Mouse (Mus musculus): ENCODE results near the gene Icos. TPM values are rescaled to one million over a fixed set of nuclear protein-coding genes. Genes with fewer than 3 reads are reported as not detected.

Gene Icos
- polyA plus RNA-seq, 1 experiment = 0.94 TPM

- H3K27ac ChIP-seq (ENCODE audit: insufficient read depth, low read depth, low read length) = no peak overlapping the region
- H3K4me3 ChIP-seq (ENCODE audit: insufficient read depth, low read length) = no peak overlapping the region
- peaks cover 9% of the 10 kb centered on the region for H3K4me1 ChIP-seq (ENCODE audit: control insufficient read depth, insufficient read depth, low read length)
- TF ChIP-seq CTCF (IDR thresholded peaks at IDR 0.05; ENCODE audit: low read depth, low read length) (no peak), POLR2A (IDR thresholded peaks at IDR 0.05; ENCODE audit: borderline replicate concordance, low read depth, low read length) (no peak)
Measured at GRCm38 (mm10) chr1:60959246-60959645, 18.5 kb upstream of the Icos start.

- H3K4me1 ChIP-seq (ENCODE audit: control insufficient read depth, insufficient read depth, low read length) = peaks cover 7% of the 10 kb centered on the region
- peak overlapping the region; percentile 35 for H3K4me3 ChIP-seq (ENCODE audit: insufficient read depth, low read length)
- TF ChIP-seq CTCF (IDR thresholded peaks at IDR 0.05; ENCODE audit: low read depth, low read length) (no peak), POLR2A (IDR thresholded peaks at IDR 0.05; ENCODE audit: borderline replicate concordance, low read depth, low read length) (no peak)
- H3K27ac ChIP-seq (ENCODE audit: insufficient read depth, low read depth, low read length) = peak overlapping the region; percentile 76
Measured at GRCm38 (mm10) chr1:60960451-60960850, 17.3 kb upstream of the Icos start.

GRCm38 (mm10) chr1:60961080-60961479 lies 16.6 kb upstream of the Icos start:
- no peak for TF ChIP-seq POLR2A (IDR thresholded peaks at IDR 0.05; ENCODE audit: borderline replicate concordance, low read depth, low read length)
- no peak for TF ChIP-seq CTCF (IDR thresholded peaks at IDR 0.05; ENCODE audit: low read depth, low read length)
- H3K4me3 ChIP-seq (ENCODE audit: insufficient read depth, low read length) = peak overlapping the region; percentile 19; the same call in 1 of the 2 replicates
- H3K27ac ChIP-seq (ENCODE audit: insufficient read depth, low read depth, low read length) = peak overlapping the region; percentile 76
- H3K4me1 ChIP-seq (ENCODE audit: control insufficient read depth, insufficient read depth, low read length) = peaks cover 7% of the 10 kb centered on the region

GRCm38 (mm10) chr1:60962095-60962494 lies 15.6 kb upstream of the Icos start:
- no peak for TF ChIP-seq POLR2A (IDR thresholded peaks at IDR 0.05; ENCODE audit: borderline replicate concordance, low read depth, low read length)
- TF ChIP-seq CTCF (IDR thresholded peaks at IDR 0.05; ENCODE audit: low read depth, low read length) = 0 out of 2 replicates have a peak, but pooled peaks have one; percentile 21
- H3K27ac ChIP-seq (ENCODE audit: insufficient read depth, low read depth, low read length) = no peak overlapping the region
- H3K4me3 ChIP-seq (ENCODE audit: insufficient read depth, low read length) = no peak overlapping the region
- peaks cover 7% of the 10 kb centered on the region for H3K4me1 ChIP-seq (ENCODE audit: control insufficient read depth, insufficient read depth, low read length)

GRCm38 (mm10) chr1:60967521-60967920 lies 10.2 kb upstream of the Icos start:
- TF ChIP-seq CTCF (IDR thresholded peaks at IDR 0.05; ENCODE audit: low read depth, low read length) (no peak), POLR2A (IDR thresholded peaks at IDR 0.05; ENCODE audit: borderline replicate concordance, low read depth, low read length) (no peak)
- Histone ChIP-seq H3K4me1 (ENCODE audit: control insufficient read depth, insufficient read depth, low read length) (no peaks in the 10 kb centered on the region), H3K4me3 (ENCODE audit: insufficient read depth, low read length) (no peak overlapping the region), H3K27ac (ENCODE audit: insufficient read depth, low read depth, low read length) (no peak overlapping the region)

- TF ChIP-seq CTCF (IDR thresholded peaks at IDR 0.05; ENCODE audit: low read depth, low read length) (no peak), POLR2A (IDR thresholded peaks at IDR 0.05; ENCODE audit: borderline replicate concordance, low read depth, low read length) (no peak)
- no peak overlapping the region for H3K4me3 ChIP-seq (ENCODE audit: insufficient read depth, low read length)
- no peak overlapping the region for H3K27ac ChIP-seq (ENCODE audit: insufficient read depth, low read depth, low read length)
- H3K4me1 ChIP-seq (ENCODE audit: control insufficient read depth, insufficient read depth, low read length) = peaks cover 17% of the 10 kb centered on the region
Measured at GRCm38 (mm10) chr1:60970846-60971245, 6.9 kb upstream of the Icos start.

- Histone ChIP-seq H3K4me1 (ENCODE audit: control insufficient read depth, insufficient read depth, low read length) (peaks cover 20% of the 10 kb centered on the region), H3K27ac (ENCODE audit: insufficient read depth, low read depth, low read length) (peak overlapping the region; percentile 29), H3K4me3 (ENCODE audit: insufficient read depth, low read length) (no peak overlapping the region)
- TF ChIP-seq POLR2A (IDR thresholded peaks at IDR 0.05; ENCODE audit: borderline replicate concordance, low read depth, low read length) (no peak), CTCF (IDR thresholded peaks at IDR 0.05; ENCODE audit: low read depth, low read length) (no peak)
Measured at GRCm38 (mm10) chr1:60974221-60974620, 3.5 kb upstream of the Icos start.

- H3K4me1 ChIP-seq (ENCODE audit: control insufficient read depth, insufficient read depth, low read length) = peaks cover 21% of the 10 kb centered on the region
- no peak overlapping the region for H3K4me3 ChIP-seq (ENCODE audit: insufficient read depth, low read length)
- H3K27ac ChIP-seq (ENCODE audit: insufficient read depth, low read depth, low read length) = no peak overlapping the region
- no peak for TF ChIP-seq POLR2A (IDR thresholded peaks at IDR 0.05; ENCODE audit: borderline replicate concordance, low read depth, low read length)
- TF ChIP-seq CTCF (IDR thresholded peaks at IDR 0.05; ENCODE audit: low read depth, low read length) = no peak
Measured at GRCm38 (mm10) chr1:60975646-60976294, 2.0 kb upstream of the Icos start.

- Histone ChIP-seq H3K27ac (ENCODE audit: insufficient read depth, low read depth, low read length) (no peak overlapping the region), H3K4me3 (ENCODE audit: insufficient read depth, low read length) (no peak overlapping the region), H3K4me1 (ENCODE audit: control insufficient read depth, insufficient read depth, low read length) (peaks cover 13% of the 10 kb centered on the region)
- TF ChIP-seq POLR2A (IDR thresholded peaks at IDR 0.05; ENCODE audit: borderline replicate concordance, low read depth, low read length) (no peak), CTCF (IDR thresholded peaks at IDR 0.05; ENCODE audit: low read depth, low read length) (no peak)
Measured at GRCm38 (mm10) chr1:60979126-60979842, 1.6 kb downstream of the Icos start.

GRCm38 (mm10) chr1:60979843-60980235 lies 2.1 kb downstream of the Icos start:
- Histone ChIP-seq H3K4me3 (ENCODE audit: insufficient read depth, low read length) (no peak overlapping the region), H3K4me1 (ENCODE audit: control insufficient read depth, insufficient read depth, low read length) (peaks cover 11% of the 10 kb centered on the region), H3K27ac (ENCODE audit: insufficient read depth, low read depth, low read length) (no peak overlapping the region)
- TF ChIP-seq CTCF (IDR thresholded peaks at IDR 0.05; ENCODE audit: low read depth, low read length) (no peak), POLR2A (IDR thresholded peaks at IDR 0.05; ENCODE audit: borderline replicate concordance, low read depth, low read length) (no peak)
